Mouse (Mus musculus) Muller cell, postnatal 12 days (primary cell): ENCODE measurements around the gene Frmd4a.
A peak's percentile ranks its signal among the peaks of the same experiment; 100 is the strongest.
"Not testable (repeated sequence)": the region's sequence is repeated elsewhere in the genome, so short reads cannot be mapped to it uniquely, and the experiment has no call there.

ENCODE experiments used
- DNase-seq: peaks from one replicate; pipeline ENCODE4 v3.0.0-alpha.2; 2015; ENCODE audit errors: inconsistent ontology term

Frmd4a gene

DNA sequence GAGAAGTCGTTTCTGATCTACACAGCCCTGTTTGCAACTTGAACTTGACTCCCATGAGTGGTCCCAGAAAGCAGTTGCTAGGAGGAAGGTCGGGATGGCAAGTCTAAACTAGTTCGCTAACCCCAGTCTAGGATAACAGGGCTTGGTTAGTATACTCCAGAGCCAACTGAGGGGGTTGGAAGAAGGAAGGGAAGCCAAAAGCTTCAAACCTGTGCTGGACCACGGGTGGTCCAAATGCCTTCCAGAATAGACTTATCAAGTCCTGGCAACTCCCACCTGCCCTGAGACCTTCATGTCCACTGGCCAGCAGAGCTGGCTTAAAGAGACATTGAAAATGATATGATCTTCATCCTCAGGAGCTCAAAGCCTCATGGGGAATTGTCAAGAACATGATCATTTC is 318.4 kb downstream of the Frmd4a start:
- DNase-seq = no peak

- DNase-seq = not testable (repeated sequence)
These were observed 320.8 kb downstream of the Frmd4a start for GRCm38 (mm10) chr2:4338290-4338689.

- peak; percentile 73 for DNase-seq
These were observed 321.6 kb downstream of the Frmd4a start for GRCm38 (mm10) chr2:4339128-4339527.

DNA sequence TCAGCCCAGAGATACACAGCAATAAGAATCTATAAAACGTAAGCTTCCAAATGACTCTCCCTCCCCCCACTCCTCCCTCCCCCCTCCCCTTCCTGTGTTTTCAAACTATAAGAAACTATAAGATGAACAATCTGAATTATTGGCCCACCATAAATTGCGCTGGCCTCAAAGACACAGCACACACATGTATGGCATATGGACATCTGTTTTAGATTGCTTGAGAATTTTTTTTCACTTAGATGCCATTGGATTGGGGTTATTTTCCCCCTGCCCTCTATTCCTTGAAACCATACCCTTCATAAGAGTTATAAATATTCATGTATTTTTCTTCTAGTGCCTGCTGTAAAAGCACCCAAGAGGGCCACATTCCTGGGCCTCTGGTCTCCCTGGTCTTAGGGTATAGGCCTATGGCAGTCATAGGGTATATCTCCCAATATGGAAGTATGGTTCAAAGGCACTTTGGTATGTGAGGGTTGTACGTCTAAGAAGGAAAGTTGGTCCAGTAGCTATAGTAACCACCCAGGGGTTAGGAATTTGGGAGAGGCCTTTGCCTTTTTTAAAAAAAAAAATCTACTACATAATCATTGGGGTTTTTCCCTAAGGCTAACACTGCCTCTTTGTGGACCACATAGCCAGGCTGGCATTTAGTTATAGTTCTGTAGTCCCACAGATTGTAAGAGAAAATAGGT is 322.2 kb downstream of the Frmd4a start:
- DNase-seq = no peak

- DNase-seq = no peak
These were observed 322.9 kb downstream of the Frmd4a start for GRCm38 (mm10) chr2:4340378-4340777.

GRCm38 (mm10) chr2:4341141-4341540 is 323.6 kb downstream of the Frmd4a start:
- no peak for DNase-seq

- peak; percentile 84 for DNase-seq
These were observed 324.5 kb downstream of the Frmd4a start for GRCm38 (mm10) chr2:4342005-4342404.

DNA sequence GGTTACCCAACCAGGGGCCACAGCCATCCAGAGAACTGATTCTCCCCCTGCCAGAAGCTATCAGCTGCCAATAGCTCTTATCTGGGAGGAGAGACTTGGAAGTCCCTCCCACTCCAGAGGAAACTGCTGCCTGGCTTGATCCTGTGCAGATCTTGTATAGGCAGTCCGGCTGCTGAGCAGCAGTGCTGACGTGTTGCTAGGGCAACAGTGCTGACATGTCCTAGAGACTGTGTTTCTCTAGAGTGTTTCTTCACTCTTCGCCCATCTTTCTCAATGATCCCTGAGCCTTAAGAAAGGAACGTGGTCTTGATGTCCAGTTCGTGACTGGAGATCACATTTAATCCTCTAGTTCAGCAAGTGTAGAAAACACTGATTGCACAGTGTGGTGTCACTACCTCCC is 326.9 kb downstream of the Frmd4a start:
- no peak for DNase-seq

DNA sequence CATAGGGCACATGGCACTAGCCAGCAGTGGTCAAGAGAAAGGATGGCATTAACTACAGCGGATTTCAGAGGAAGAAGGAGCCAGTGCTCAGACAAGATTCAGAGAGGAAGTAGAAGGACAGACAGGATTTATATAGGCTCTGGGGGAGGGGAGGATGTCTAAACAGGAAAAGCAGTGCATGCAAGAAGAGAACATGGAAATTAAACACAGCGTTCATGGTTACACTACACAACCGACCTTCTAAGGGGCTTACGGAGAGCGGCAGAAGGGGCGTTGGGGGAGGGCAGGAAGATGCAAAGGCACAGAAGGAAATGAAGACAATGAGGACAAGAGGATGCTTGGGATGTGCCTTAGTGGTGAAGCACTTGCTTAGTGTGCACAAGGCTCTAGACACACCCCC is 328.7 kb downstream of the Frmd4a start:
- no peak for DNase-seq

DNA sequence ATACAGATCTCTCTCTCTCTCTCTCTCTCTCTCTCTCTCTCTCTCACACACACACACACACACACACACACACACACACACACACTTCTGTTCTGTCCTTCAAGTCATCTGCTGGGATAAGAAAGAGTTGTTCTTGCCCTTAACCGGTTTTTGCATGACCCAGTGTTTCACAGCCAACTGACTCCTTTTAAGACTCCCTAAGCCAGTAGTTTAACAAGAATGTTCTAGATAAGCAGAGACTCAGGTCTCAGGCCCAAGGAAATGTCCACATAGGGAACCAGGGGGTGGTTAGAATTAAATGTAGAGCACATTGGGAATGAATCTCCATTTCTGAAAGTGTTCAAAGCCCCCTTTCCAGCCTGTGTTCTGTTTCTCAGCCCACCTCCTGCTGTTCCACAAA is 329.4 kb downstream of the Frmd4a start:
- DNase-seq = no peak

DNA sequence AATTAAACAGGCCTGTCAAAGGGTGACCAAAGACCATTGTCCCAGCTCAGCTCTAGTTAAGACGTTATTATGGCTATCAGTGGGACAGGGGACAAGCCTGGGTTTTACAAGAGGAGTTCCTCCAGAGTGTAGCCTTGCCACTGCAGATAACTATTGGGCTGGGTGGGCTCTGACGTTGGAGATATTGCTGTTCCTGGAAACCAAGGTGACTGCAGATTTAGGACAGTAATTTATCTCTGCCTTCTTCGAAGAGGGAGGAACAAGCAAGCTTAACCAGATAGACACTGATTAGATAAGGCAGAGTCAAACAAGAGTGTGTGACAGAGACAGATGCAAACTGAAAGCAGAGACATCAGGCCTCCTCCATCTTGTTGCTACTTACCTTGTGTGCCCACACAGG is 330.3 kb downstream of the Frmd4a start:
- DNase-seq = no peak

GRCm38 (mm10) chr2:4348509-4348908 is 331.0 kb downstream of the Frmd4a start:
- DNase-seq = no peak

DNA sequence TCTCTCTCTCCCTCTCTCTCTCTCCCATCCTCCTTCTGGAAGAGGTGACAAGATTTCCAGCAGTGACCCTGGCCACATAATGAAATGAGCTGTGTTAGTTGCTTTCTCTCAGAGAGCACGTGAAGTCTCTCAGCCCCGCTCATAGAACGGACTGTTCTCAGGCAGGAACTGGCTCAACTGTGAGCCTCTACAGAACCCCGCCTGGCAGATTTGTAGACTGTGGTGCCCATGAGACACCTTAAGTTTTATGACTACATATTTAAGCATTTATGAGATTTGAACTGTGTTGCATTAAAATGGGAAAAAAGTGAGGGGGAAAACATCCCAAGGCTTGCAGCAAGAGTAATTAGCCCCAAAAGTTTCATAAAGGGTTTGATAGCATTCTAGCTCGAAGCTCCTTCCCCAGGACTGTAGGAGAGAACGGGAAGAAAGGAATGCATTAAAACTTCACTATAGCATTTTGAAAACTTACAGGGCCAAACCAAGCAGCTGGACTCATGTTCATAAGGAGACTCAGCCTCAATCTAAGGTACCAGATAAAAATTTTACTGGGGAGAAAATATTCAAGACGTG is 339.4 kb downstream of the Frmd4a start:
- DNase-seq = no peak

DNA sequence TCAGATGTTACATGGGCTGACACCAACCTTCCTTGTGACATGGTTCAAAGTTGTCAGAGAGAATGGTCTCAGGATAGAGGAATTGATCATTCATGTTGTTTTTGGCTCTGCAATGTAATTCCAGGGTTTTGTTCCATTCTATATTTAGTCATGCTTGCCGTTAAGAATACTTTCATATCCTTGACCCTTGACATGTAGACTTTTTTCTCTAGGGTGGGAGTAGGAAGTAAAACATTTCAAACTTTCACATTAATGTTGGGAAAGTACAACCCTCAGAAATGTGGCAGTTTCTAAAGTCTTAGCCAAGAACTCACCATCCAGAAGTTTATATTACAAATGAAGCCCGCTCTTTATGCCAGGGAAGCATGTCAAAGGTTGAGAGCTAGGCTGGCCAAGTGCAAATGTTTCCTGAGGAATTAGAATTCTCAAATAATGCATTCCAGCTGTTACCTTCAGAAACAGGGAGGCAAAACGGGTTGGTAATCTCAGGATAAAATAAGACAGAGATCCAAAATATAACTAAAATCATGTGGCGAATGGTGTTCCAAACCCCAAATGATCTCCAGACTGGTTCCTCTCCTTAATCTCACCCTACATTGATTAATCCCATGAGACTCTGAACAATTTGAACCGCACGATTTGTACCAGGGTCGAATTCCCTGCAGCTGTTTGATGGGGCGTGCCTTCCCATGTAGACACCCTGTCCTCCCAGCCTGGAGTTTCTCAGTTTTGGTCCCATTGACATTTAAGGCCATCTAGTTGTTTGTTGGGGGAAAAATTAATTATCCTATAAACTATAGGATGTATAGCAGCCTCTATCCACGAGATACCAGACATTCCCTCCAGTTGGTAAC is 344.7 kb downstream of the Frmd4a start:
- no peak for DNase-seq

GRCm38 (mm10) chr2:4364908-4365307 is 347.4 kb downstream of the Frmd4a start:
- DNase-seq = no peak

- no peak for DNase-seq
These were observed 351.0 kb downstream of the Frmd4a start for GRCm38 (mm10) chr2:4368544-4368943.

DNA sequence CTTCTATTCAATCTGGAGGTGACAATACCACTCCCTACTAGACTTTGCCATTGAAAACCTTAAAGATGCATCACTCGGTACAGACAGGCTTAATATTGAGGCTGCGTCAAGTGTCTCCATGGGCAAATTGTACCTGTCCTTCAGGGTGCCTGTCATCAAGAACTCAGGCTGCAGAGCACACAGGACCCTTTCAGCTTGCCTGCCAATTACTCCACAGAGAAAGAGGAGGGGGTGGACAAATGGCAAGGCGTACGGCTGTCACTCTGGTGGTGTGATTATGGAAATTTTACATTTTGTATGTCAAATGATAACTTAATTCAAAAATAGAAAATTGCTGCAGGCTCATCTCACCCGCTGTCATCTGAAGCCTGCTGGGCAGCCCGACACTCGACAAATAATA is 353.0 kb downstream of the Frmd4a start:
- DNase-seq = no peak

DNA sequence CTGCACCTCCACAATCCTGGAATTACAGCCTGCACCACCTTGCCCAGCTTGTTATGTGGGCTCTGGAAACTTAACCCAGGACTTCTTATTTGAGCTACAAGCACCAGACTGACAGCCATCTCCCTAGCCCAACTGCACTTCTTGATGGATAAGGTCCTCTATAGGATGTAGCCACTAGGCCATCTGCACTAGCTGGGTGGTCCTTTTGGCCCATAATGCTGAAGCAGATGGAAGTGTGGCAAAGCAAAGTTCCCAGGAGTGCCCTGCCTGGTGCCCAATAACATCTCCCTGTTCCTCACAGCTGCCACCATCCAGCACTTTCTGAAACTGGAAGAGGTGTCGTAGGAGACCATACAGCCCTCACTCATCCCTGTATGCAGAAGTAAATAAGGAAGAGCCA is 353.8 kb downstream of the Frmd4a start:
- DNase-seq = no peak

- DNase-seq = no peak
These were observed 361.3 kb downstream of the Frmd4a start for GRCm38 (mm10) chr2:4378844-4379243.

GRCm38 (mm10) chr2:4380435-4380834 is 362.9 kb downstream of the Frmd4a start:
- DNase-seq = no peak

DNA sequence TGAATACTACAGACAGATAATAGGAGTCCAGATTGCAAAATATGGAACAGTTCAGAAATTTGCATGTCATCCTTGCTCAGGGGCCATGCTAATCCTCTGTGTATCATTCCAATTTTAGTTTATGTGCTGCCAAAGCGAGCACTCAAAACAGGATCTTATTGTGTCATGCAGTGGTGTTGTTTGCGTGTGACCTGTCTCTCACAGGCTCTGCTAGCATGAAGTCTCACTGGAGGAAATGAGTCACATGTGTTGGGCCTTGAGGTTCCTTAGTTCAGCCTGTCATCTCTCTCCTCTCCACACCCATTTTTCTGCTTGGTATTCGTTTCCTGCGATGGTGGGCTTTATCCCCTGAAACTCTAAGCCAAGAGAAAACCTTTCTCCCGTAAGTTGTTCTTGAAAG is 363.4 kb downstream of the Frmd4a start:
- no peak for DNase-seq

- peak; percentile 11 for DNase-seq
These were observed 369.0 kb downstream of the Frmd4a start for GRCm38 (mm10) chr2:4386468-4386867.

GRCm38 (mm10) chr2:4389330-4389729 is 371.8 kb downstream of the Frmd4a start:
- no peak for DNase-seq
